Mouse (Mus musculus) E14TG2a.4 (cell line): ENCODE measurements around the gene Gm17018.

Experiments used
- CTCF ChIP-seq: conservative IDR thresholded peaks from 2 replicates; pipeline ENCODE4 v1.5.1; 2014; ENCODE audit warnings: low read length
- NANOG ChIP-seq: IDR thresholded peaks from 2 replicates; pipeline ENCODE4 v1.6.1; 2014; ENCODE audit warnings: borderline replicate concordance, low read length, mixed read lengths
- POU5F1 ChIP-seq: IDR thresholded peaks from 2 replicates; pipeline ENCODE4 v1.6.1; 2014; ENCODE audit warnings: low read length, borderline replicate concordance

GRCm38 (mm10) chr19:45596434-45596833, 36.0 kb downstream of the Gm17018 start:
- TF ChIP-seq CTCF = no peak
- no peak for TF ChIP-seq NANOG
- no peak for TF ChIP-seq POU5F1
